Mouse (Mus musculus) thymus, adult 2 months (tissue): ENCODE measurements at regions not wholly inside any gene's neighbourhood (a gene's known extent, or its start where the extent isn't known, plus 50 kb on each side); places are given as distances from the start of the nearest gene placed in this dataset.
"Not testable (repeated sequence)": the region's sequence is repeated elsewhere in the genome, so short reads cannot be mapped to it uniquely, and the experiment has no call there.

Source experiments
- DNase-seq: peaks from one replicate; pipeline ENCODE4 v3.0.0; 2021
- H3K27ac ChIP-seq: fragments of 200-500 bp; 2 replicates; pipeline ENCODE4 v1.5.1; 2012; ENCODE audit warnings: low read length, control low read depth; ENCODE audit not compliant: control insufficient read depth, insufficient read depth
- H3K27me3 ChIP-seq: fragments of 200-500 bp; 2 replicates; pipeline ENCODE4 v1.6.1; 2012; ENCODE audit warnings: mild to moderate bottlenecking, low read length, moderate library complexity, mixed read lengths; ENCODE audit not compliant: control insufficient read depth, insufficient read depth
- H3K36me3 ChIP-seq: fragments of 200-500 bp; 2 replicates; pipeline ENCODE4 v1.6.1; 2012; ENCODE audit warnings: mild to moderate bottlenecking, low read length, moderate library complexity; ENCODE audit not compliant: control insufficient read depth, insufficient read depth
- H3K4me1 ChIP-seq: fragments of 200-500 bp; replicated peaks from 2 replicates; pipeline ENCODE4 v1.6.1; 2012; ENCODE audit warnings: low read length; ENCODE audit not compliant: control insufficient read depth, insufficient read depth
- H3K4me3 ChIP-seq: fragments of 200-500 bp; 2 replicates; pipeline ENCODE4 v1.5.1; 2012; ENCODE audit warnings: mild to moderate bottlenecking, low read length, control low read depth, moderate library complexity; ENCODE audit not compliant: control insufficient read depth, insufficient read depth
- CTCF ChIP-seq: fragments of 200-500 bp; IDR thresholded peaks from 2 replicates; pipeline ENCODE4 v1.5.1; 2012; ENCODE audit warnings: mild to moderate bottlenecking, control low read depth, low read length, moderate library complexity, borderline replicate concordance; ENCODE audit not compliant: control insufficient read depth, poor library complexity, insufficient read depth; ENCODE audit errors: extremely low read depth
- POLR2A ChIP-seq: fragments of 200-500 bp; IDR thresholded peaks from 2 replicates; pipeline ENCODE4 v1.6.1; 2012; ENCODE audit warnings: mild to moderate bottlenecking, low read length, control low read depth, moderate library complexity; ENCODE audit not compliant: control insufficient read depth, poor library complexity, insufficient read depth; ENCODE audit errors: extremely low read depth
- WGBS: fragments of 180-500 bp; shearing (Covaris S2); methylation state at CpG from one replicate; pipeline ENCODE4 v1.1.7; 2018; 5-methylcytosine and 5-hydroxymethylcytosine counted together

DNA sequence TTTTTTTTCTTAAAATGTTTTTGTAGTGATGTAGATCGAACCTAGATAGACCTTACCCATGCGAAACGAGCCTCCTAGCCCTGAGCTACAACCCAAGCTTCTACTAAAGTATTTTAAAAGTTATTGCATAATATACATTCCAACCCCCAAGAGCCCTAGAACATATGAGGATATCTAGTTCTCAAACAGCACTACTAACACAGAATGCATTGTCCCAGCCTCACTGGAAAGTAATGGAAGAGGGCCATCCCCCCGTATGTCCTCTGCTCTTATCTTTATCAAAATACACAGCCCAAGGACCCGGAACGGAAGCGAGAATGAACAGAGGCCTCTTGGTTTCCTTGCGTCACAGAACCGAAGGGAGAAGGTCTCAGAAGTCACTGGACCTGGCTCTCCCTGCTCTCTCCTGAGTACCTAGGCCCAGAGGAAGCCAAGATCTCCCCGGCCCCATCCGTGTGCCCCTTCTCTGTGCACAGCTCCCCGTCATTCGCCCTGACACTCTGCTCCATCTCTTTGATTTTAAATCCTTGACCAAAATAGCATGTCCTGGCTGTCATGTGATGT, 165.0 kb upstream of the Pkdcc start:
- Histone ChIP-seq H3K4me1 (no peaks in the 10 kb centered on the region), H3K4me3 (no peak overlapping the region), H3K36me3 (no peaks in the 10 kb centered on the region), H3K27ac (no peak overlapping the region), H3K27me3 (no peaks in the 10 kb centered on the region)
- 77% methylated on average over 13 of the region's 13 CpGs for WGBS
- TF ChIP-seq POLR2A (no peak), CTCF (no peak)
- no peak for DNase-seq

DNA sequence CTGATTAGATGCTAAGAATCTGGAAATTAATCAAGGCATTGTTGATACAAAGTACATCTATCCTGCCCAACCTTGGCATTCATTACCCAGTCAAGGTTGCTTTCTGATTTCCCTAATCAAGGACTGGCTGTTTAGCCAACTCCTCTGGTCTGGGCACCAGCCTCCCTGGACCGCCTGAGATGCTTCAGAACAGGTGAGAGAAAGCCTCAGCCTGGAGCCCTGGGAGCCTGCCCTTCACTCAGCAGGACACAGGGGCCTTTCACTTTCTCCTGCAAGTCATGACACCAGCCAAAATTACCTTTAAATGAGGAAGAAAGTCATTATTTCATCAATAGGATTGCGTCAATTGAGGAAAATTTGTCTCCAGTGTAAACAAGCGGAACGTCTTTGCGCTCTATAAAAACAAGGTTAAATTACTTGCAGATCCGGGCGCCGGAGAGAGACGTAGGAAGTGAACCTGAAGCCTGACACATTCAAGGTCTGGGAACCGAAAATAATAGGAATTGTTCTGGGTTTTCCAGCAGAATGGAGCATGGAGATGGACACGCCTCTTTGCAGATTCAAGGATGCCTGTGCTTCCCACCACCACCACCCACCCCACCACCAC, 164.4 kb upstream of the Pkdcc start:
- WGBS: 87% methylated on average over 11 of the region's 11 CpGs

DNA sequence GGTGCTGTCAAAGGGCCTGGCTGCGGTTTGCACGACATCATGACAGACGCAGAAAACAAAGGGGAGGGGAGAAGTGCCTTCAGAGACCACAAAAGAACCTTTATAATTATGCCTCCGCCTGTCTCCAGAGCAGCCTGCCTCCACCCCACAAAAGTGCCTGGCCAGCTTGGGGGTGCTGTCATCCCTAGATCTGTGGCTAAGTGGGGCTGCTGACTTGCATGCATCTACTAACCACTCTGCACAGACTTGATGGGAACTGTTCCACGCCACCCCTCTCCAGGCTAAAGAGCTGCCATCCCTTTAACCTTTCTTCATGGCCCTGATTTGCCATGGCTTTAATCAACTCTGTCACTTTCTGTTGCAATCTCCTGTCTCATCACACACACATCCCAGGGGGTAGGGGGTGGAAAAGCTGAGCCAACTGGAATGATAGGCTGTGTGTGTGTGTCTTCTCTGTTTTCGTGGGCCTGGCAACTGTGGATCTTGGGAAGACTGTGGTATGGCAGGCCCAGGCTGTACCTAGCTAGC, 162.4 kb upstream of the Pkdcc start:
- no peak overlapping the region for H3K4me3 ChIP-seq
- H3K4me1 ChIP-seq: no peaks in the 10 kb centered on the region
- H3K36me3 ChIP-seq: no peaks in the 10 kb centered on the region
- H3K27me3 ChIP-seq: no peaks in the 10 kb centered on the region
- TF ChIP-seq CTCF (no peak), POLR2A (no peak)
- DNase-seq: no peak
- WGBS: 83% methylated on average over 6 of the region's 6 CpGs
- no peak overlapping the region for H3K27ac ChIP-seq

More for the DNA sequence above, 164.4 kb upstream of the Pkdcc start:
- Histone ChIP-seq H3K27me3 (no peaks in the 10 kb centered on the region), H3K27ac (no peak overlapping the region), H3K4me3 (no peak overlapping the region), H3K4me1 (no peaks in the 10 kb centered on the region), H3K36me3 (no peaks in the 10 kb centered on the region)
- no peak for TF ChIP-seq CTCF
- TF ChIP-seq POLR2A: no peak
- DNase-seq: no peak

GRCm38 (mm10) chr17:83057832-83058231, 157.3 kb upstream of the Pkdcc start:
- WGBS: 28% methylated on average over 3 of the region's 3 CpGs
- H3K4me1 ChIP-seq: no peaks in the 10 kb centered on the region

DNA sequence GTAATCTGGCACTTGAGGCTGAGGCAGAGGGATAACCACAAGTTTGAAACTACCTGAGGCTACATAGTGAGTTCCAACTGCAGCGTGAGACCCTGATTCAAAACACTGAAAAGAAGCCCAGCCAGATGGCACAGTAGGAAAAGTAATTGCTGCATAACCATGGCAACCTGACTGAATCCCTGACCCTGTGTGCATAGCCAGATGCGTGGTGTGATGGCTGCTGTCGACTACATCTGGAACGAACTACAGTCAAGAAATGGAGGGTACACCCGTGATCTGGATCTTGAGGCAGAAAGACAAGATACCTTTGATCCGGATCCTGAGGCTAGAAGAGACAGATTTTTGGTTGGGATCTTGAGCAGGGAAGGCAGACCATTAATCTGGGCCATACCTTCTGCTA, 153.2 kb upstream of the Pkdcc start:
- no peak for TF ChIP-seq CTCF
- TF ChIP-seq POLR2A: no peak
- no peak for DNase-seq
- Histone ChIP-seq H3K27ac (no peak overlapping the region), H3K4me1 (no peaks in the 10 kb centered on the region), H3K4me3 (no peak overlapping the region), H3K27me3 (no peaks in the 10 kb centered on the region), H3K36me3 (no peaks in the 10 kb centered on the region)
- WGBS: 94% methylated on average over 6 of the region's 6 CpGs

More at GRCm38 (mm10) chr17:83057832-83058231, 157.3 kb upstream of the Pkdcc start:
- TF ChIP-seq CTCF: no peak
- TF ChIP-seq POLR2A: no peak
- no peak for DNase-seq
- no peak overlapping the region for H3K4me3 ChIP-seq
- no peak overlapping the region for H3K27ac ChIP-seq
- no peaks in the 10 kb centered on the region for H3K27me3 ChIP-seq
- no peaks in the 10 kb centered on the region for H3K36me3 ChIP-seq

GRCm38 (mm10) chr17:83063848-83064247, 151.2 kb upstream of the Pkdcc start:
- H3K36me3 ChIP-seq: no peaks in the 10 kb centered on the region
- H3K4me3 ChIP-seq: no peak overlapping the region
- H3K4me1 ChIP-seq: no peaks in the 10 kb centered on the region
- no peak overlapping the region for H3K27ac ChIP-seq
- 76% methylated on average over 4 of the region's 4 CpGs for WGBS
- DNase-seq: no peak
- no peak for TF ChIP-seq POLR2A
- no peak for TF ChIP-seq CTCF
- H3K27me3 ChIP-seq: no peaks in the 10 kb centered on the region

GRCm38 (mm10) chr17:83064376-83064775, 150.7 kb upstream of the Pkdcc start:
- WGBS: 58% methylated on average over 12 of the region's 12 CpGs
- H3K4me3 ChIP-seq, H3K36me3 ChIP-seq, H3K27me3 ChIP-seq, H3K4me1 ChIP-seq, H3K27ac ChIP-seq, DNase-seq: not testable (repeated sequence)
